In genomic region chr9:82974962-82975341, GRCm38 (mm10) we compare ENCODE assay signal across 8 mouse cellular contexts. TPM values are rescaled to one million over a fixed set of nuclear protein-coding genes. Genes with fewer than 3 reads are reported as not detected.
DNase-seq lines count a peak whose midpoint lies in the region; ATAC-seq and TF ChIP-seq lines count a peak whose summit lies in the region.

No protein-coding gene starts in this region.

- WGBS in embryonic facial prominence, embryonic 11.5 days = 0% methylated on average over 53 of the region's 61 CpGs
- under 1% methylated on average over 54 of the region's 61 CpGs for WGBS in intestine, embryonic 16.5 days

- H3K9me3 ChIP-seq in embryonic facial prominence, embryonic 11.5 days (replicated peaks; ENCODE audit: control insufficient read depth, low read length) = no peaks in the 10 kb centered on the region
- H3K9me3 ChIP-seq in intestine, embryonic 16.5 days (ENCODE audit: control insufficient read depth, low read length) = no peaks in the 10 kb centered on the region

- H3K27me3 ChIP-seq in embryonic facial prominence, embryonic 11.5 days (ENCODE audit: control insufficient read depth, insufficient read depth, low read length) = no peaks in the 10 kb centered on the region
- no peaks in the 10 kb centered on the region for H3K27me3 ChIP-seq in intestine, embryonic 16.5 days (replicated peaks; ENCODE audit: control insufficient read depth, insufficient read depth, low read length)
- H3K27me3 ChIP-seq in myocyte (ENCODE audit: control insufficient read depth, insufficient read depth, insufficient read length) = no peaks in the 10 kb centered on the region

- no peaks in the 10 kb centered on the region for H3K36me3 ChIP-seq in embryonic facial prominence, embryonic 11.5 days (replicated peaks; ENCODE audit: control insufficient read depth, insufficient read depth, low read depth, low read length)
- H3K36me3 ChIP-seq in intestine, embryonic 16.5 days (ENCODE audit: control insufficient read depth, insufficient read depth, low read length) = no peaks in the 10 kb centered on the region
- no peaks in the 10 kb centered on the region for H3K36me3 ChIP-seq in myocyte (ENCODE audit: control insufficient read depth, insufficient read depth)

- TF ChIP-seq POLR2A in myocyte (IDR thresholded peaks at IDR 0.05; ENCODE audit: insufficient read length, low read depth) = no peak

- H3K79me2 ChIP-seq in myocyte (ENCODE audit: control insufficient read depth, insufficient read depth) = peaks cover 41% of the 10 kb centered on the region

- H3ac ChIP-seq in myocyte (ENCODE audit: control insufficient read depth, insufficient read length) = peak overlapping the region; percentile 95

- H3K4me2 ChIP-seq in embryonic facial prominence, embryonic 11.5 days (ENCODE audit: low read depth, low read length) = peak overlapping the region; percentile 48
- H3K4me2 ChIP-seq in intestine, embryonic 16.5 days (ENCODE audit: low read depth, low read length) = peak overlapping the region; percentile 81; the same call in 1 of the 2 replicates
- no peak overlapping the region for H3K4me2 ChIP-seq in myocyte (ENCODE audit: low read depth)

- ATAC-seq in embryonic facial prominence, embryonic 11.5 days (replicated peaks; ENCODE audit: insufficient number of reproducible peaks, low FRiP score, low TSS enrichment, low read depth) = peak; percentile 12; the same call in 1 of the 2 replicates
- peak; percentile 65 for ATAC-seq in intestine, embryonic 16.5 days

- H3K4me3 ChIP-seq in embryonic facial prominence, embryonic 11.5 days (ENCODE audit: low read depth, low read length) = peak overlapping the region; percentile 89
- peak overlapping the region; percentile 93 for H3K4me3 ChIP-seq in intestine, embryonic 16.5 days (ENCODE audit: low read length)
- peak overlapping the region; percentile 71 for H3K4me3 ChIP-seq in myocyte

- DNase-seq in kidney, postnatal 36 days = peak; percentile 39 to 66
- no peak for DNase-seq in kidney, adult 11 months
- no peak for DNase-seq in embryonic facial prominence, embryonic 11.5 days (ENCODE audit: low spot score)
- DNase-seq in yolk sac, embryonic 10.5 days (ENCODE audit: low spot score) = no peak
- DNase-seq in layer of hippocampus, postnatal 25 days (ENCODE audit: extremely low spot score in 1 of 2, low spot score in 1 of 2) = no peak
- DNase-seq in adrenal gland, postnatal 4 days (ENCODE audit: low spot score in 2 of 2) = no peak

- peak overlapping the region; percentile 99 for H3K9ac ChIP-seq in embryonic facial prominence, embryonic 11.5 days (replicated peaks; ENCODE audit: low read length)
- peak overlapping the region; percentile 97 for H3K9ac ChIP-seq in intestine, embryonic 16.5 days (ENCODE audit: low read depth, low read length)

- no peaks in the 10 kb centered on the region for H3K4me1 ChIP-seq in embryonic facial prominence, embryonic 11.5 days (ENCODE audit: control insufficient read depth, insufficient read depth, low read length)
- peaks cover 7% of the 10 kb centered on the region; the same call in 1 of the 2 replicates for H3K4me1 ChIP-seq in intestine, embryonic 16.5 days (ENCODE audit: control insufficient read depth, insufficient read depth, low read length)

- H3K27ac ChIP-seq in embryonic facial prominence, embryonic 11.5 days (replicated peaks; ENCODE audit: low read depth, low read length) = peak overlapping the region; percentile 99
- peak overlapping the region; percentile 100 for H3K27ac ChIP-seq in intestine, embryonic 16.5 days (ENCODE audit: low read length)

TF ChIP-seq in myocyte, 11 proteins besides CTCF, POLR2A, EP300 and RAD21:
- no peak for TF ChIP-seq MYOD1 (IDR thresholded peaks at IDR 0.05; ENCODE audit: control insufficient read depth in 1 of 3, insufficient read length in 2 of 3, low read depth in 2 of 3)
- no peak for TF ChIP-seq REST (IDR thresholded peaks at IDR 0.05; ENCODE audit: insufficient read depth, insufficient read length)
- TF ChIP-seq USF1 (IDR thresholded peaks at IDR 0.05; ENCODE audit: low read depth) = no peak
- TF ChIP-seq E2F4 (IDR thresholded peaks at IDR 0.05; ENCODE audit: insufficient read depth) = no peak
- no peak for TF ChIP-seq POLR2AphosphoS2 (IDR thresholded peaks at IDR 0.05; ENCODE audit: insufficient read length, low read depth)
- TF ChIP-seq TCF3 (IDR thresholded peaks at IDR 0.05; ENCODE audit: insufficient read length, low read depth) = no peak
- no peak for TF ChIP-seq CEBPB (IDR thresholded peaks at IDR 0.05; ENCODE audit: insufficient read depth, poor library complexity, severe bottlenecking)
- TF ChIP-seq MAX (IDR thresholded peaks at IDR 0.05; ENCODE audit: low read depth) = no peak
- TF ChIP-seq MYOG (IDR thresholded peaks at IDR 0.05; ENCODE audit: control insufficient read depth in 1 of 3, insufficient read depth in 1 of 3, insufficient read length in 2 of 3, low read depth in 2 of 3) = no peak
- no peak for TF ChIP-seq SRF (IDR thresholded peaks at IDR 0.05; ENCODE audit: control insufficient read depth, insufficient read length, low read depth)
- TF ChIP-seq TCF12 (IDR thresholded peaks at IDR 0.05; ENCODE audit: insufficient read depth, poor library complexity, severe bottlenecking) = no peak
TF ChIP-seq in myocyte: peak in this region for 0.

RNA-seq across cellular contexts. Expression of gene Phip, which starts 0.4 kb away (rescaled TPM):
- polyA plus RNA-seq in embryonic facial prominence, embryonic 11.5 days (2014; fragmentation: Nextera tagmentation; extraction: Ambion mirVana) = 127 and 135 TPM in 2 replicates
- 43.4 and 46.5 TPM in 2 replicates for polyA plus RNA-seq in intestine, embryonic 16.5 days (2015; fragmentation: Nextera tagmentation; extraction: Ambion mirVana)
- polyA plus RNA-seq in myocyte (2012; fragmentation: generic; extraction: Trizol) = 2.2 TPM
- total RNA-seq in layer of hippocampus, postnatal 25 days (2021) = 10 to 100 TPM; 53.2 to 69.8 TPM
- 10 to 100 TPM; 89.2 to 96.2 TPM for total RNA-seq in adrenal gland, postnatal 4 days (2021)

Comparison
In these comparisons a context has a peak if more than half of its experiments do, and no peak if none do; other contexts are left out.
1. DNase-seq: peak in kidney, postnatal 36 days (2 of 2); none in kidney, adult 11 months (single experiment), embryonic facial prominence, embryonic 11.5 days (single experiment), yolk sac, embryonic 10.5 days (single experiment), layer of hippocampus, postnatal 25 days (0 of 2) and adrenal gland, postnatal 4 days (0 of 2).
2. RNA of gene Phip, which starts 0.4 kb away (polyA plus RNA-seq): 127 to 135 TPM in embryonic facial prominence, embryonic 11.5 days and 43.4 to 46.5 TPM in intestine, embryonic 16.5 days; 2.2 TPM in myocyte (single experiment); every median in the first group is over 10 times any median in the second.
3. Peak in every context shown above with its lines, with median percentiles within 50 percentile points of each other: H3K4me3 ChIP-seq.